Mouse (Mus musculus) intestine, embryonic 16.5 days (tissue): ENCODE measurements at regions not wholly inside any gene's neighbourhood (a gene's known extent, or its start where the extent isn't known, plus 50 kb on each side); places are given as distances from the start of the nearest gene placed in this dataset.

Source experiments
- ATAC-seq: fragments of 200-750 bp; cut with Nextera tagmentation; 2 replicates; pipeline ENCODE4 v1.8.0; 2017; ENCODE audit warnings: moderate TSS enrichment, moderate library complexity
- H3K27ac ChIP-seq: fragments of 300-500 bp; sonication (generic); 2 replicates; pipeline ENCODE4 v1.5.1; 2014; ENCODE audit warnings: mild to moderate bottlenecking, low read length
- H3K27me3 ChIP-seq: fragments of 300-500 bp; sonication (generic); replicated peaks from 2 replicates; pipeline ENCODE4 v1.6.1; 2014; ENCODE audit warnings: low read length, control low read depth, mixed read lengths; ENCODE audit not compliant: control insufficient read depth, insufficient read depth
- H3K36me3 ChIP-seq: fragments of 300-500 bp; sonication (generic); 2 replicates; pipeline ENCODE4 v1.6.1; 2014; ENCODE audit warnings: low read length, control low read depth; ENCODE audit not compliant: control insufficient read depth, insufficient read depth
- H3K4me1 ChIP-seq: fragments of 300-500 bp; sonication (generic); 2 replicates; pipeline ENCODE4 v1.6.1; 2014; ENCODE audit warnings: low read length, control low read depth, mixed read lengths; ENCODE audit not compliant: control insufficient read depth, insufficient read depth
- H3K4me2 ChIP-seq: fragments of 300-500 bp; sonication (generic); 2 replicates; pipeline ENCODE4 v1.6.1; 2014; ENCODE audit warnings: low read depth, low read length, control low read depth
- H3K4me3 ChIP-seq: fragments of 300-500 bp; sonication (generic); 2 replicates; pipeline ENCODE4 v1.5.1; 2014; ENCODE audit warnings: mild to moderate bottlenecking, low read length
- H3K9ac ChIP-seq: fragments of 300-500 bp; sonication (generic); 2 replicates; pipeline ENCODE4 v1.6.1; 2014; ENCODE audit warnings: low read depth, low read length
- H3K9me3 ChIP-seq: fragments of 300-500 bp; sonication (generic); 2 replicates; pipeline ENCODE4 v1.6.1; 2016; ENCODE audit warnings: low read length, control low read depth; ENCODE audit not compliant: control insufficient read depth
- WGBS: fragments of 180-500 bp; shearing (Covaris S2); extraction: QIAGEN DNeasy Blood & Tissue Kit; methylation state at CpG from one replicate; pipeline ENCODE4 v1.1.7; 2014; 5-methylcytosine and 5-hydroxymethylcytosine counted together

DNA sequence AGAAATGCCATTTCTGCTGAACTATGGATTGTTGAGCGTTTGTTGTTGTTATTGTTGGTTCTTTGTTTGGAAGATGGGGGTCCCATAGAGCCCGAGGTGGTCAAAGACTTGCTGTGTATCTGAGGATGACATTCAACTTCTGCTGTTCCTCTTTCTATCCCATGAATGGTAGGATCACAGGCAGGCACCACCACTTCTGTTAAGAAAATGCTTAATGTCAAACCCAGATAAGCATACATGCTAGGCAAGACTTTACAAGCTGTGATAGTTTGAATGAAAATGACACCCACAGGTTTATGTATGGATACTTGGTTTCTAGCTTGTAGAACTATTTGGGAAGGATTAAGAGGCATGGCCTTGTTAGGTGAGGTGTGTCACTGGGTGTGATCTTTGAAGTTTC, 330.2 kb upstream of the Trib2 start:
- no peak overlapping the region for H3K27ac ChIP-seq
- no peaks in the 10 kb centered on the region for H3K27me3 ChIP-seq
- no peaks in the 10 kb centered on the region for H3K4me1 ChIP-seq
- H3K9ac ChIP-seq, result no peak overlapping the region
- H3K9me3 ChIP-seq, result no peaks in the 10 kb centered on the region
- H3K4me2 ChIP-seq, result no peak overlapping the region
- 80% methylated on average over 2 of the region's 2 CpGs for WGBS
- H3K4me3 ChIP-seq, result no peak overlapping the region
- H3K36me3 ChIP-seq, result no peaks in the 10 kb centered on the region
- ATAC-seq, result no peak

DNA sequence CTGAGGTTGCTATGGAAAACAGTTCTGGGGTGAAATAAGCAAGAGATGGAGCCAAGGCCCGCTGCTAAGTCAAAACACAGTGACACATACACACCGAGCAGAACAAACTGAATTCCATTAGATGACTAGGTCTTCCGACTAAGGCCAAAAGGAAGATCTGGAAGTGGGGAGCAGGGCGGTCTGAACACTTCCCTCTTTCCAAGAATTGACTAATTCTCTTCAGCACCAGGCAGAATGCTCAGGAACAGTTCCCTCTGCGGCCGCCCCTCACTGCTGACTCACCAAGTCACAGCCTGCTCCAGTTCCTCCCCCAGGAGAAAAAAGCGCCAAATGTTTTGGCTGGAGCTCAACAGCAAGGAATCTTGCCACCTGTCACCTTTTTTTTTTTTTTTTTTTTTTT, 328.9 kb upstream of the Trib2 start:
- H3K9ac ChIP-seq, result no peak overlapping the region
- H3K4me3 ChIP-seq, result no peak overlapping the region
- 76% methylated on average over 7 of the region's 7 CpGs for WGBS
- no peaks in the 10 kb centered on the region for H3K36me3 ChIP-seq
- H3K9me3 ChIP-seq, result no peaks in the 10 kb centered on the region
- no peak overlapping the region for H3K4me2 ChIP-seq
- H3K27ac ChIP-seq, result no peak overlapping the region
- no peak for ATAC-seq
- no peaks in the 10 kb centered on the region for H3K4me1 ChIP-seq
- H3K27me3 ChIP-seq, result no peaks in the 10 kb centered on the region

DNA sequence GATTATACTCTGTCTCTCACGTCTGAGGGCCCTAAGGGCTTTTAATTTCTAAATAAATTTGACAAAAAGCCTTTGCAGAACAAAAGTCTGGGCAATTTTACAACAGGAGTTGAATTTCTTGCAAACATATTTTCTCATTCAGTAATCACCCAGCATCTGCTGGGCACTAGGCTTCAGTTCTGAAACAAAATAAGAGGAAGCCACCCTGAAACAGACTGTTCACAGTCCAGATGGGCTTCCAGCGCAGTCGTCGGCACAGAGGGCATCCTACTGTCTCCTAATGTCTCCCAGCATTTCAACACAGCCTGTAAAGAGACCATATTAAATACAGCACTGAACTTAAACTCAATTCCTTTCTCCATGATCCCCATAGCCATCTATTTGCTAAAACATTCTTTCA, 324.5 kb upstream of the Trib2 start:
- 76% methylated on average over 4 of the region's 4 CpGs for WGBS

DNA sequence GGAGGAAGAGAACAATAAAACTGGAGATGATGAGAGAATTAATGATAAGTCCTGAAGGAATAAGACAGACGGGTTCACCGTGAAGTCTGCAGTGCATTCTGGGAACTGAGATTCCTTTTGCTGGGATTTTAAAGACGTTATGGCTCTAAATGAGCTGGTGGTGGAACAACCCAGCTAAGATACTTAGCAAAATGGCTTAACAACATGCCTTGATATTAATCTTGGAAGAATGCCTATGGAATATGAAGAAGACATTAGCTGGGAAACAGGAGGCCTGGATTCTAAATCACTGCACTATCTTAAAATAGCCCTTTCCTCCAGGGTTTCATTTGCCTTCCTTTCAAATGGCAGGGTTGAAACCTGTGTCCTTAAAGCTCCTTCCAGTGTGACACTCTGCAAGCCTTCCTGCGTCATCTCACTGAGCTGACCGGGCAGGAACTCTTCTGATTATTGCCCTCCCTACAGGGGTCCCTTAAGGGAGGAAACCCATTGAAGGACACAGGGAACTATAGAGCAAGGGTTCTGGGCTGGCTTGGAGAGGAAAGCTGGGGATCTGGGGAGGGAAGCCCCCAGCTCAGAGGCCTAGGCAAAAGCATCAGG, 323.9 kb upstream of the Trib2 start:
- no peak overlapping the region for H3K27ac ChIP-seq
- no peaks in the 10 kb centered on the region for H3K27me3 ChIP-seq
- no peaks in the 10 kb centered on the region for H3K4me1 ChIP-seq
- H3K9ac ChIP-seq, result no peak overlapping the region
- no peaks in the 10 kb centered on the region for H3K9me3 ChIP-seq
- H3K4me3 ChIP-seq, result no peak overlapping the region
- WGBS, result 67% methylated on average over 5 of the region's 5 CpGs
- no peak overlapping the region for H3K4me2 ChIP-seq
- no peak for ATAC-seq
- no peaks in the 10 kb centered on the region for H3K36me3 ChIP-seq

More for the DNA sequence above, 324.5 kb upstream of the Trib2 start:
- H3K4me1 ChIP-seq, result no peaks in the 10 kb centered on the region
- no peak overlapping the region for H3K4me2 ChIP-seq
- H3K9me3 ChIP-seq, result no peaks in the 10 kb centered on the region
- no peak overlapping the region for H3K4me3 ChIP-seq
- H3K27me3 ChIP-seq, result no peaks in the 10 kb centered on the region
- no peaks in the 10 kb centered on the region for H3K36me3 ChIP-seq
- H3K27ac ChIP-seq, result no peak overlapping the region
- no peak overlapping the region for H3K9ac ChIP-seq
- no peak for ATAC-seq

DNA sequence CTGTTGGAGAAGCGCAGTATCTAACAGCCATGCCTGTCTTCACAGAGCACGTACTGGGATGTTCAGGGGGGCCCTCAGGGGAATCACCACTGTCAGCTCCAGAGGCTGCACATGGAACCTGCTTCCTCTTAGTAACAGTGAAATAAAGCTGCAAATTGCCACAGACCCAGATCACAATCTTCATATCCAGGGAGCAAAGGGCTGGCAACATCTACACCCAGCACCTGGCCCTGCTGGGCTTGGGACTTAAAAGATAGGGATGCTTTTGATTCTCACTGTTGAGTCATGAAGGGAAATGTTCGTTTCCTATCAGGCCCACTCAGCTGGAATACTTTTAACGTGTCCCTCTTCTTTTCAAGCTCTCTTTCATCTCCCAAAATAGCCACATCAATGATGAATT, 322.4 kb upstream of the Trib2 start:
- no peaks in the 10 kb centered on the region for H3K36me3 ChIP-seq
- whole genome bisulfite sequencing, result 68% methylated on average over 4 of the region's 4 CpGs
- ATAC-seq, result no peak
- no peak overlapping the region for H3K9ac ChIP-seq
- no peak overlapping the region for H3K4me3 ChIP-seq
- H3K4me1 ChIP-seq, result no peaks in the 10 kb centered on the region
- no peaks in the 10 kb centered on the region for H3K9me3 ChIP-seq
- no peak overlapping the region for H3K27ac ChIP-seq
- H3K4me2 ChIP-seq, result no peak overlapping the region
- H3K27me3 ChIP-seq, result no peaks in the 10 kb centered on the region

DNA sequence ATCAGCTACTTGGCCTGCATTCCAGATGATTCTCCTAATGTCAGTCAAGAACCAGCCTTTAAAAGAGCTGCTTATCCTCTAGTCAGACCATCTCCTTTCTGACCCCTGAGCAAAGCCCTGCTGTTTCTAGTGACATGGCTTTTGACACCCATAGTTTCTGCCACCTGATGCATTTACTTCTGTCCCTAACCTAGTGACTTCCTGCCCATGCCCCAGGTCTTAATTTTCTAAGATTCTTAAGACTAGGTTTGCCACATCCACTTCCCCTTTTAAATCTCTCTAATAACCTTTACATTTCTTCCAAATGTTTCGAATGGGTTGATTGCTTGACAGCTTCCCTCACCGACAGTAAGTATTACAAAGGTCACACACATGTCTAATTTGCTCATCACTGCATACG, 321.1 kb upstream of the Trib2 start:
- H3K27ac ChIP-seq, result no peak overlapping the region
- ATAC-seq, result no peak
- H3K4me1 ChIP-seq, result no peaks in the 10 kb centered on the region
- 88% methylated on average over 3 of the region's 3 CpGs for WGBS
- H3K4me3 ChIP-seq, result no peak overlapping the region
- no peaks in the 10 kb centered on the region for H3K27me3 ChIP-seq
- no peaks in the 10 kb centered on the region for H3K36me3 ChIP-seq
- no peak overlapping the region for H3K9ac ChIP-seq
- H3K9me3 ChIP-seq, result no peaks in the 10 kb centered on the region
- no peak overlapping the region for H3K4me2 ChIP-seq

DNA sequence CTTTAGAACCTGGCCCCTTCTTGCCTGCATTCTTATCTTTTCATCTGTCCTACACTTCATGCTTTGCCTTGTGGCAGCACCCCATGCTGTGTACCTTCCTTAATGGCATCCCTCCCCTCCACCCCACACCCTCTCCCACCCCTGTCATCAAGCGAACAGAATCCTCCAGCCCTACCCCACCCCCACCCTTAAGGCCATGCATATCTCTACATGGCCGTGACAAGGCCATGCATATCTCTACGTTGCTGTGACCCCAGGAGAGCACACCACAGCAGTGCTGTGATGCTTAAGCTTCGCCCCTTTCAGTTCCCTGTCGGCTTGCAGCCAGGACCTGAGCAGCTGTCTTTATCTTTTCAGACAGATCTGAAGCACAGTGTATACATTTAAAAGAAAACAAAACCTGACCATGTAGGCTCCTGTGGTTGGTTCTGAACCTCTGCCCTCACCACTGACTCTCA, 319.5 kb upstream of the Trib2 start:
- Histone ChIP-seq H3K9ac (no peak overlapping the region), H3K9me3 (no peaks in the 10 kb centered on the region), H3K4me3 (no peak overlapping the region), H3K4me2 (no peak overlapping the region), H3K36me3 (no peaks in the 10 kb centered on the region), H3K4me1 (no peaks in the 10 kb centered on the region), H3K27ac (no peak overlapping the region), H3K27me3 (no peaks in the 10 kb centered on the region)
- ATAC-seq, result no peak
- WGBS, result 25% methylated on average over 5 of the region's 5 CpGs

DNA sequence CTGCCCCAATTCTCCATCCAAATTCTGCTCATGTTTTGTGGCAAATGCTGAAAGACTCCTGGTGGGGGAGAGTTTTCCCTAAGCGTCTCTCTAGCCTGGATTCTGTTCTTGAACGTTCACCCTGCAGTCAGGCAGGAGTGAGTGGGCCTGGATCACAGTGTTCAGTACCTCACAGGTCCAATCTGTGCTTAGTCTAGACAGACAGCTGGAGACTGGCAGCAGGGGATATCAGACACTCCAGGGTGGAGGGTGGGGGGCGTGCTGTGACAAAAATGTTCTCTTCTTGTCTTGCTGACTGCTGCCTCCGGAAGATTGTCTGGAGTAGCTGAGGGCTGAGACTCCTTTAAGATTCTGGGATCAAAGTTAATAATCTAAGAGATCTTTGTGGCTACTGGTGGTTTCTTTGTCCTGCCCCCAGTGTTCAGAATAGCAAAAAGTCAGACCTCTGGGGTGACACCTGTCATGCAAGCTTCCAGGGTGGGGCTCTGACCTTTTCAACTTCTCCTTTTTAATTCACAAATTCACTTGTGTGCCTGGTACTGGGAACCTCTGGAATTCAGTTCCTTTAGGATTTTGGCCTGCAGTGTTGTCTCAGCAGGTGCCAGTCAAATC, 319.0 kb upstream of the Trib2 start:
- 63% methylated on average over 4 of the region's 4 CpGs for WGBS
- Histone ChIP-seq H3K4me2 (no peak overlapping the region), H3K27ac (no peak overlapping the region), H3K36me3 (no peaks in the 10 kb centered on the region), H3K4me1 (no peaks in the 10 kb centered on the region), H3K9me3 (no peaks in the 10 kb centered on the region), H3K9ac (no peak overlapping the region), H3K4me3 (no peak overlapping the region), H3K27me3 (no peaks in the 10 kb centered on the region)
- no peak for ATAC-seq

DNA sequence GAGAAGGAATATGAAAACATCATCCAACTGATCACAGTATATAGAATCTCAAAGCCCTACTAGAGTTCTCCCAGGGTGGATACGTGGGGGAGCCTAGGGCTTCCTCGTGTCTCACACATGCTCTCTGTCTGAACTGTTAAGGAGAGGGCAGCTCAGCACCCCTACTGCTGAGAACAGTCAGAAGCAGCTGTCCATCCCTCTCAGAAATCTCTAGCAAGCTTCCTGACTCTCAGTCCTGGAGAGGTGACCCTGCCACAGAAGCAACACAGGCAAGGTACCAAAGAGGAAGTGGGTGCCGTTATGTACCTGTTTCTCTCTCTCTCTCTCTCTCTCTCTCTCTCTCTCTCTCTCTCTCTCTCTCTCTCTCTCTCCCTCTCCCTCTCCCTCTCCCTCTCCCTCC, 317.7 kb upstream of the Trib2 start:
- WGBS, result 79% methylated on average over 3 of the region's 3 CpGs
- Histone ChIP-seq H3K27me3 (no peaks in the 10 kb centered on the region), H3K4me3 (no peak overlapping the region), H3K4me2 (no peak overlapping the region), H3K36me3 (no peaks in the 10 kb centered on the region), H3K9me3 (no peaks in the 10 kb centered on the region), H3K9ac (no peak overlapping the region), H3K4me1 (no peaks in the 10 kb centered on the region), H3K27ac (no peak overlapping the region)
- ATAC-seq, result no peak

DNA sequence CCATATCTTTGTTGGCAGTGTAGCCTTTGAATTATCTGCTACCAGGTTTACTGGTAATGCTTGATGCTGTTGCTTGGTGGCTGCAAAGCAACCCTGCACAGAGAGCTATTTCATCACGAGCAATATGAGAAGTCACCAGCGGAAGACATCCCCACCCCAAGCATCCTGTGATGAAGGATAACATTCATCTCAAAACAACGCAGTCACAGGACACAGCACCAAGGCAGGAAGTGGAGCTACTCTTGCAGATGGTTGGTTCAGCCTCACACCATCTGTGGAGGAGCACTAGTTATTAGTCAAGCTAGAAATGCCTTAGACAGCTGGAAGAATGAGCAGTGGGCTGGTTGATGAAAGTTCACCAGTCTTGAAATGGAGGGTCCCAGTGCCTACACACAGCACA, 316.5 kb upstream of the Trib2 start:
- H3K4me3 ChIP-seq, result no peak overlapping the region
- 65% methylated on average over 3 of the region's 3 CpGs for WGBS
- H3K9me3 ChIP-seq, result no peaks in the 10 kb centered on the region
- H3K36me3 ChIP-seq, result no peaks in the 10 kb centered on the region
- H3K4me1 ChIP-seq, result no peaks in the 10 kb centered on the region
- H3K27ac ChIP-seq, result no peak overlapping the region
- H3K9ac ChIP-seq, result no peak overlapping the region
- no peaks in the 10 kb centered on the region for H3K27me3 ChIP-seq
- H3K4me2 ChIP-seq, result no peak overlapping the region
- no peak for ATAC-seq
